Mouse (Mus musculus): ENCODE results near the gene Zfp358. TPM values are rescaled to one million over a fixed set of nuclear protein-coding genes. Genes with fewer than 3 reads are reported as not detected.
A peak's percentile ranks its signal among the peaks of the same experiment; 100 is the strongest.

Gene Zfp358
- polyA plus RNA-seq (2016; fragmentation: Nextera tagmentation; extraction: Ambion mirVana), result 82.8 and 89.5 TPM in 2 replicates

DNA sequence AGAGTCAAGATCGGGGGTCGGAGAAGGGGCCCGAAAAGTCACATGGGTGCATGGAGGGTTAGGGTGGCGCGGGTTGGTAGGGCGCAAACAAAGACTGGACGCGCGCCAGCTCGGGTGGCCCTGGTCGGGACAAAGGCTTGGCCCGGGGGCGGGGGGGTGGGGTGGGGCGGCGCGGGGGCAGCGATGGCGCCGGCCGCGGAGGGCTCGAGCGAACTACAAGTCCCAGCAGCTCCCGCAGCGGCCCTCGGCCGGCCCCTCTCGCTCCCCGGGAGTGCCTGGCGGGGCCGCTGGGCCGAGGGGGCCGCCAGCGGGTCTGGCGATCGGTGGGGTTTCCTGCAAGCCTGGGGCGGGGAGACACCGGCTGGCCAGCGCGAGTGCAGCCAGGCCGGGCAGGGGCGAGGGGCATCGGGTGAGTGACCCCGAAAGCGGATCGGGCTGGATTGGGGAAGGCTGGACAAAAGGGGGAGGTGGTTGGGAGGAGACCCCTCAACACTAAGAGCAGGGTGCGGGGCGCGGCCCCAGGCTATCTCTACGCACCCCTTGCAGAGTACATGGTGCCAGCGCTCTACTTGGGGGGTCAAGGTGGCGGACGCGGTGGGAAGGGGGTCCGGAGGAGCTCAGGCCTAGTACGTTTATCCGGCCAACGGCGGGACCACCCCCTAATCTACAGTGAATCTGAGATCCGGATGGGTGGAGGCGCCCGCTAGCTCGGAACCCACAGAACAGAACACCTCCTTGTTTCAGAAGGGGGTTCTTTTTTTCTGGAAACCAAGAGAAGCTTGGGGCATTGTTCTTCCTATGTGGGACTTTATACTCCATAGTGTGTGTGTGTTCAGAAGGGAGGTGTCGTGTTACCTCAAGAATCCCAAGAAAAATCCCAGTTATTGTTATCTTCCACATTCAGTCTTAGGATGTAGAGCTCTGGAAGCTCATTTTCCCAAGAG, at the start of gene Zfp358:
Gene Zfp358, plus strand, starts transcription at position 238 of the 944 bp plus-strand sequence.
- peaks cover 36% of the 10 kb centered on the region for H3K36me3 ChIP-seq
- peak; percentile 94 for ATAC-seq (ENCODE audit: low FRiP score, low read depth)
- H3K4me1 ChIP-seq, result peaks cover 20% of the 10 kb centered on the region
- peak within 1 kb of the TSS; percentile 78 for H3K4me3 ChIP-seq
- H3K27me3 ChIP-seq, result no peaks in the 10 kb centered on the region
- peaks cover 10% of the 10 kb centered on the region; the same call in 1 of the 2 replicates for H3K9me3 ChIP-seq
- peak within 1 kb of the TSS; percentile 96 for H3K9ac ChIP-seq (replicated peaks)
- peak within 1 kb of the TSS; percentile 84 for H3K27ac ChIP-seq (replicated peaks)
- under 1% methylated on average over 61 of the region's 64 CpGs for WGBS
- peak within 1 kb of the TSS; percentile 68 for H3K4me2 ChIP-seq (replicated peaks)

DNA sequence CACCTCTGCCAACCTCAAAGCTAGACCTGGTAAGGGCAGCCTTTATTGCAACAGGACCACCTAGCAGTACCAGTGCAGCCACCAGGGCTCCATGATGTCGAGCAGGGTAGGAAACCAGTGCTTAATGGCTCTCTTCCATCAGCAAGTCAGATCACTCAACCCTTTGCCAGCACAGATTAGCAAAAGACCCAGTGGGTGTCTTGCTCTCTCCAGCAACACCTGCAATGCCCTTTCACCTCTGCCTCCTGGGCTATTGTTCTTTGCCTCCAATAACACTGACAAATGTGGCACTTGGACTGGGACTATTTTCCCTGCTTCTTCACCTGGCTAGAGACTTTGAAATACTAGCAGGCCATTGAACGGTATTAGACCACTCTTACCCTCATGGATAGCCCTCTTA, 43.7 kb upstream of the Zfp358 start:
- Histone ChIP-seq H3K4me2 (replicated peaks) (no peak overlapping the region), H3K27ac (replicated peaks) (no peak overlapping the region), H3K9ac (replicated peaks) (no peak overlapping the region), H3K4me3 (no peak overlapping the region), H3K9me3 (no peaks in the 10 kb centered on the region), H3K27me3 (no peaks in the 10 kb centered on the region), H3K4me1 (no peaks in the 10 kb centered on the region), H3K36me3 (peaks cover 85% of the 10 kb centered on the region)
- no peak for ATAC-seq (ENCODE audit: low FRiP score, low read depth)
- WGBS, result 91% methylated on average over 2 of the region's 2 CpGs

DNA sequence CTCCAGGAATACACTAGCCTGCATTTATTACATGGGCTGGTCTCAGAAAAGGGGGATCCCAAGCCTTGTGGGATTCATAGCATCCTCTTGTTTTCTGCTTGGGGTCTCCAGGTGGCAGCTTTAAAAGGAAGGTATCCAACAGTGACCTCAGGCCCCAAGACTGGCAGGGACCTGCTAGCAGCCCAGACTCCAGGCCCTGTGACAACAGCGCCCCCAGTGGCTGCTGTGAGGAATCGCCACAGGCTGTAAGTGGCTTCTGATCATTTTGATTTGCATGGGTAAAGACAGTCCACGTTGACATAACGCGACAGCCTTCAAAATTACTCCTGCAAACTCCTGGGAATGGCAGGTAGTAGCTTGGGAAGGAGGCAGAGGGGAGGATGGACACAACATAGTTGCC, 42.3 kb upstream of the Zfp358 start:
- Histone ChIP-seq H3K4me1 (no peaks in the 10 kb centered on the region), H3K27ac (replicated peaks) (no peak overlapping the region), H3K9me3 (no peaks in the 10 kb centered on the region), H3K4me2 (replicated peaks) (no peak overlapping the region), H3K4me3 (no peak overlapping the region), H3K27me3 (no peaks in the 10 kb centered on the region), H3K36me3 (peaks cover 86% of the 10 kb centered on the region), H3K9ac (replicated peaks) (no peak overlapping the region)
- WGBS, result 32% methylated on average over 5 of the region's 5 CpGs
- ATAC-seq (ENCODE audit: low FRiP score, low read depth), result peak; percentile 57; the same call in 1 of the 2 replicates

DNA sequence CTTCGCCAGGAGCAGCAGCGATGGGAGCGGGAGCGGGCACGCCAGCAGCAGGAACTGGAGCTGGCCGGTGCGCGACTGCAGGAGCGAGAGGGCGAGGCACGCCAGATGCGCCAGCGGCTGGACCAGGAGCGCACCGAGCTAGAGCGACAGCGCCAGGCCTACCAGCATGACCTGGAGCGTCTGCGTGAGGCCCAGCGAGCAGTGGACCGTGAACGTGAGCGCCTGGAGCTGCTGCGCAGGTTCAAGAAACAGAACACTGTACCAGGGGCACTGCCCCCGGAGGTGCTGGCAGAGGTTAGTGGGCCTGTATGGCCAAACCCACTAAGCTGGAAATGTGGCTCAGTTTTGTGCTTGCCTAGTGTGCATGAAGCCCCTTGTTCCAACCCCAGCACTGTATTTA, 40.9 kb upstream of the Zfp358 start:
- Histone ChIP-seq H3K9me3 (no peaks in the 10 kb centered on the region), H3K27ac (replicated peaks) (no peak overlapping the region), H3K4me2 (replicated peaks) (no peak overlapping the region), H3K36me3 (peaks cover 90% of the 10 kb centered on the region), H3K4me3 (no peak overlapping the region), H3K4me1 (no peaks in the 10 kb centered on the region), H3K27me3 (no peaks in the 10 kb centered on the region), H3K9ac (replicated peaks) (no peak overlapping the region)
- WGBS, result 98% methylated on average over 25 of the region's 25 CpGs
- no peak for ATAC-seq (ENCODE audit: low FRiP score, low read depth)

DNA sequence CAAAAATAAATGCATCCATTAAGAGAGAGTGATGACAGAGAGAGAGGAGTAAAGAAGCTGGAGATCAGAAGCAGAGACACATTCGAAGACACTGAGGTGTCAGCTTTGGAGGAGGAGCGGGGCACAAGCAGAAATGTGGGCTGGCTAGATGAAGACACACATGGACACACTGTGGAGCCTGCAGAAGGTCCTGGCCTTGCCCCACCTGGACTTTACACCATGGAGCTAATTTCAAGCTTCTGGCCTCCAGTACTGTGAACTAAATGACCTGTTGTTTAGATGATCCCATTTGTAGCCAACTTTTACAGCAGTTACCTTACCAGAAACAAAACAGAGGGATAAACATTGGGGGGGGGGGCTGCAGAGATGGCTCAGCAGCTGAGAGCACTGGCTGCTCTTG, 29.7 kb upstream of the Zfp358 start:
- Histone ChIP-seq H3K4me1 (0 out of 2 replicates have a peak, but pooled peaks cover 8% of the 10 kb centered on the region), H3K9ac (replicated peaks) (no peak overlapping the region), H3K9me3 (no peaks in the 10 kb centered on the region), H3K4me3 (no peak overlapping the region), H3K27me3 (no peaks in the 10 kb centered on the region), H3K36me3 (0 out of 2 replicates have a peak, but pooled peaks cover 4% of the 10 kb centered on the region), H3K4me2 (replicated peaks) (no peak overlapping the region), H3K27ac (replicated peaks) (no peak overlapping the region)
- ATAC-seq (ENCODE audit: low FRiP score, low read depth), result no peak
- 92% methylated on average over 2 of the region's 2 CpGs for WGBS

DNA sequence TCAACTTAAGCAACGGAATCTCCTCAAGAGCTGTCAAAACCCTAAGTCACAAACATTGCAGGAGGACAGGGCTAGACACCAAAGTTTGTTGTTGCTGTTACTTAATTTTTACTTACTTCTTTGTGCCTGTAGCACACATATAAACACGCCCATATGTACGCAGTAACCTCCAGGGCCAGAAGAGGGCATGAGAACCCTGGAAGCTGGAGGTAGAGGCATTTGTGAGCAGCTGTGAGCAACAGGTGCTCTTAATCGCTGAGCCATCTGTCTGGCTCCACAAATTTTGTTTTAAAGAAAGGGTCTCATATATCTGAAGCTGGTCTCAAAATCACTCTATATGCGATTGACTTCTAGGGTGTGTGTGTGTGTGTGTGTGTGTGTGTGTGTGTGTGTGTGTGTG, 28.6 kb upstream of the Zfp358 start:
- Histone ChIP-seq H3K4me1 (0 out of 2 replicates have a peak, but pooled peaks cover 9% of the 10 kb centered on the region), H3K36me3 (0 out of 2 replicates have a peak, but pooled peaks cover 4% of the 10 kb centered on the region), H3K9me3 (no peaks in the 10 kb centered on the region), H3K9ac (replicated peaks) (no peak overlapping the region), H3K27ac (replicated peaks) (no peak overlapping the region), H3K27me3 (no peaks in the 10 kb centered on the region), H3K4me3 (no peak overlapping the region), H3K4me2 (replicated peaks) (no peak overlapping the region)
- WGBS, result 59% methylated on average over 5 of the region's 5 CpGs
- no peak for ATAC-seq (ENCODE audit: low FRiP score, low read depth)

DNA sequence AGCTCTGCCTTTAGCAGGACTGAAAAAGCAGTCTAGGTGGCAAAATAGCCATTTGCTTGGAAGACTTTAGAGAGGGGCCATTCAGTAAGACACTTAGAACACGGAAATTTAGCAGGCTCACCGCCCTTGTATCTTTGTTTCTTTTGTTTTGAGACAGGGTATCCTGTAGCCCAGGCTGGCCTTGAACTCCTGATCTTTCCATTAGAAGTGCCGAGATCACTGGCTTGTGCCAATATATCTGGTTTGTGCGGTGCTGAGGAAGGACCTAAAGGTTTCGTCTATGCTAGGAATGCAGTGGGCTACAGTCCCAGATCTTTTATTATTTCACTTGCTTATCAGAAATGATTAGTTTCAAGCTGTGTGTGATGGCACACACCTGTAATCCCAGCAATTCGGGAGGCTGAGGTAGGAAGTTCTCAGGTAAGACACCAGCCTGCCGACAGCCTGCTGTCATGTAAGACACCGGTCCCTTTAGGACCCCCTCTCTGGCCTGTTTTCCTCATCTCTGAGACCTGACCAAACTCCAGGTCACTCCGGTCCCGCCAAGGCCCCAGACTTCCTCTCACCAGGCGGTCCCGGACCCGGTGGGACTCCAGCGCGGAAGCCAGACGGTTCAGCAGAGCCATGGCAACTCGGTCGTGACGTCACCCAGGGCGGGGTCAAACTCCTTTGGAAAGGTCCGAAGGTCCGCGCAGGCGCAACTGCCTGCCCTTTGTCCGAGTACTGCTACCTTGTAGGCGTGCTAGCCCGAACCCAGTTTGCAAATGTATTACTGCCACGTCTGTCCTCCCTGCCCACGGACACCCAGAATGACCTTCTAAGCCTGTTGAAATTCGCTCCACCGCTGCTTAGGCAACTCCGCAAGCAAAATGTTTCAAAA, 25.7 kb upstream of the Zfp358 start, which contains the start of gene Pex11g:
Gene Pex11g, minus strand, starts transcription at position 675 of the 880 bp plus-strand sequence.
- Histone ChIP-seq H3K36me3 (no peaks in the 10 kb centered on the region), H3K4me1 (0 out of 2 replicates have a peak, but pooled peaks cover 9% of the 10 kb centered on the region), H3K27ac (replicated peaks) (peak within 1 kb of the TSS; percentile 81), H3K9ac (replicated peaks) (peak within 1 kb of the TSS; percentile 57), H3K27me3 (no peaks in the 10 kb centered on the region), H3K4me2 (replicated peaks) (peak within 1 kb of the TSS; percentile 57), H3K4me3 (peak within 1 kb of the TSS; percentile 44), H3K9me3 (no peaks in the 10 kb centered on the region)
- 9% methylated on average over 32 of the region's 32 CpGs for WGBS
- ATAC-seq (ENCODE audit: low FRiP score, low read depth), result peak; percentile 92

DNA sequence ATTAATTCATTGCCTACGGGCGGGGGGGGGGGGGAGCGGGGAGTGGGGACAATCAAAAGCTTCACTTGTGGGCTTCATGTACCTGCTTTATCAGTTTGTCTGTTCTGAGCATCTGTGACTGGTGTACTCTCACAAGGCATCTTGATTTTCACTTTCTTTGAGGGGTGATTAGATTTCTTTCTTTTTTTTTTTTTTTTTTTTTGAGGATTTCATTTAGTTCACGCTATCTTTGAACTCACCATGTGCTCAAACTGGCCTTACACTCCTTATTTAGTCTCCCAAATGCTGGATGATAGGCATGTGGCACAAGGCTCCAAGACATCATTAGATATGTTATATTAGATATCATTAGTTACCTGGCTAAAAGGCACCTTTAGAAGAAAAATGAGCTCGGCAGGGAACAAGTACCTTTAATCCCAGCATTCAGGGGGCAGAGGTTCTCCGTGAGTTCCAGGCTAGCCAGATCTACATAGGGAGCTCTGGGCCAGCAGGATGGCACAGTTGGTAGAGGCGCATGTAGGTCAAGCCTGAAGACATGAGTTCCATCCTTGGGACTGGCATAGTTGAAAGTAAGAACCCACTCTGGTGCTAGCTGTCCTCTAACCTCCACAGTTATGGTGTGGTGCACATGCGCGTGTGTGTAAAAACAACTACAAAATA, 24.9 kb upstream of the Zfp358 start:
- H3K27me3 ChIP-seq, result no peaks in the 10 kb centered on the region
- ATAC-seq (ENCODE audit: low FRiP score, low read depth), result no peak
- H3K9me3 ChIP-seq, result no peaks in the 10 kb centered on the region
- H3K4me3 ChIP-seq, result peak overlapping the region; percentile 44
- H3K27ac ChIP-seq (replicated peaks), result peak overlapping the region; percentile 81
- peak overlapping the region; percentile 57 for H3K4me2 ChIP-seq (replicated peaks)
- 0 out of 2 replicates have a peak, but pooled peaks cover 9% of the 10 kb centered on the region for H3K4me1 ChIP-seq
- peak overlapping the region; percentile 57 for H3K9ac ChIP-seq (replicated peaks)
- WGBS, result 50% methylated on average over 9 of the region's 9 CpGs
- no peaks in the 10 kb centered on the region for H3K36me3 ChIP-seq

DNA sequence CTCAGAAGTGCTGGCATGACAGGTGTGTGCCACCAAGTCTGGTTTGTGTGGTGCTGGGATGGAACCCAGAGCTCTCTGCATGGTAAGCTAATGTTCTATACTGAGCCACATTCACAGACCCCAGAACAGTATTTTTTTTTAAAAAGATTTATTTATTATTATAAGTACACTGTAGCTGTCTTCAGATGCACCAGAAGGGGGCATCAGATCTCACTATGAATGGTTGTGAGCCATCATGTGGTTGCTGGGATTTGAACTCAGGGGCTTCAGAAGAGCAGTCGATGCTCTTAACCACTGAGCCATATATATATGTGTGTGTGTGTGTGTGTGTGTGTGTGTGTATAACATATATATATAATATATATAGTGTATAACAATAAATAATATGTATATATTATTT, 24.1 kb upstream of the Zfp358 start:
- H3K9me3 ChIP-seq, result no peaks in the 10 kb centered on the region
- no peak overlapping the region for H3K27ac ChIP-seq (replicated peaks)
- H3K4me1 ChIP-seq, result 0 out of 2 replicates have a peak, but pooled peaks cover 9% of the 10 kb centered on the region
- no peak overlapping the region for H3K9ac ChIP-seq (replicated peaks)
- H3K27me3 ChIP-seq, result no peaks in the 10 kb centered on the region
- no peaks in the 10 kb centered on the region for H3K36me3 ChIP-seq
- H3K4me2 ChIP-seq (replicated peaks), result no peak overlapping the region
- no peak overlapping the region for H3K4me3 ChIP-seq
- ATAC-seq (ENCODE audit: low FRiP score, low read depth), result no peak
- WGBS, result 95% methylated on average over 1 of the region's 1 CpGs

DNA sequence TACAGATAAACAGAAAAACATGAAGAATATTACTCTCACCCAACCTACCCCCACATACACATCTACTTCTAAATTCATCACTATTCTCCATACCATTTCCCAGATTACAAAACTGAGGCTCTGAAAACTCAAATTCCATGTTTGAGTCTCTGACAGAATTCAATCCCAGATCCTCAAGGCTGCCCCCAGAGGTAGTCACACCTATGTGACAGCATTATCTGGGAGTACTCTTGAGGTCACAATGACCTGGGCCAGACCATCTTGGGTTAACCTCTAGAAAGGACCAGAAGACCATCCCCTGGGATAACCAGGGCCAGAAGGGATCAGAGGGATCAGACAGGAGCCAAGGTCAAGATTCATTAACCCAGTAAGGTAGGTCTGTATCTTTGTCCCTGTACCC, 22.4 kb upstream of the Zfp358 start, which contains the start of gene Tex45:
Gene Tex45, plus strand, starts transcription at position 301 of the 400 bp plus-strand sequence.
- Histone ChIP-seq H3K36me3 (no peaks in the 10 kb centered on the region), H3K4me3 (no peak within 1 kb of the TSS), H3K27me3 (peaks cover 4% of the 10 kb centered on the region), H3K4me1 (0 out of 2 replicates have a peak, but pooled peaks cover 9% of the 10 kb centered on the region), H3K27ac (replicated peaks) (no peak within 1 kb of the TSS), H3K9me3 (no peaks in the 10 kb centered on the region), H3K9ac (replicated peaks) (no peak within 1 kb of the TSS), H3K4me2 (replicated peaks) (no peak within 1 kb of the TSS)
- no peak for ATAC-seq (ENCODE audit: low FRiP score, low read depth)

DNA sequence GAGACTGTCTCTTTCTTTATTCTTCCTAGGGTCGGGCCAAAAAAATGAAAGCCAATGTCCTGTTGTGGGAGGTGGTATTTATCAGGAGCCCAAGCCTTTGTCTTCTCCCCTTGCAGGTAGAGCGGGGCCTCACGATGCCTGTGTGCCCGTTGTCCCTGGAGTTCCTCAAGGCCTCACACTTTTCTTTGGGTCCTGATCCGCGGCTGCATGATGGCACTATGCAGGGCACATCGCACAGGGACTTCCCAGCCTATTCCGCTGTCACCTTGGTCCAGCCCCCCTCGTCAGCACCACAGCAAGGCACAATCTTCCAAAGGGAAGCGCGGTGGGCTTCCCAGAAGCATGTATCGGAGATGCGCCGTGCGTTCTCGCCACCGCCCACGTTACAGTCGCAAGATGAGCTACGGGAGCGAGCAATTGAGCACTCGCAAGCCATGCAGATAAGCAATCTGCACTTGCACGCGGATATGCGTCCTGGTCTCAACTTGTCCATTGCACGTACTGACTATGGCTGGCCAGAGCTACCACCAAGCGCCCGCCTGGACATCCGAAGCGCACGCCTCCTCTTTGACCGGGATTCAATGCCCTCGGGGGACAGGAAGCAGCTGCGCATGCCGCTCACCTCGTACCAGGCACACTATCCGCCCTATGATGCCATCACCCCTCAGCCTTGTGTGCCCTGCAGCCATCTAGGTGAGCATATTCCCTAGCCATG, 17.1 kb upstream of the Zfp358 start:
- peak; percentile 49 for ATAC-seq (ENCODE audit: low FRiP score, low read depth)
- no peaks in the 10 kb centered on the region for H3K36me3 ChIP-seq
- peaks cover 26% of the 10 kb centered on the region for H3K27me3 ChIP-seq
- peak overlapping the region; percentile 47 for H3K4me2 ChIP-seq (replicated peaks)
- peak overlapping the region; percentile 28 for H3K4me3 ChIP-seq
- no peak overlapping the region for H3K27ac ChIP-seq (replicated peaks)
- WGBS, result 33% methylated on average over 37 of the region's 37 CpGs
- H3K4me1 ChIP-seq, result no peaks in the 10 kb centered on the region
- no peaks in the 10 kb centered on the region for H3K9me3 ChIP-seq
- H3K9ac ChIP-seq (replicated peaks), result 0 out of 2 replicates have a peak overlapping the region, but pooled peaks have one; percentile 46
